Comparison of ENCODE assay signal across 10 mouse cellular contexts in genomic region chr4:143120008-143120407, GRCm38 (mm10).
DNase-seq lines count a peak whose midpoint lies in the region; ATAC-seq lines count a peak whose summit lies in the region.
"Had no signal": no experiment of that assay in that cellular context is flagged by ENCODE, and none has a peak within 500 bp of the region (broad histone marks: within the 10 kb centered on the region; RNA-seq: fewer than 3 reads in every experiment).

No protein-coding gene starts in this region.

- H3K36me3 ChIP-seq in embryonic facial prominence, embryonic 15.5 days = peaks cover 4% of the 10 kb centered on the region; the same call in 1 of the 2 replicates
- peaks cover 31% of the 10 kb centered on the region for H3K36me3 ChIP-seq in embryonic facial prominence, embryonic 10.5 days (replicated peaks)

- no peaks in the 10 kb centered on the region for H3K27me3 ChIP-seq in embryonic facial prominence, embryonic 15.5 days
- no peaks in the 10 kb centered on the region for H3K27me3 ChIP-seq in embryonic facial prominence, embryonic 10.5 days (replicated peaks; ENCODE audit: low read depth, poor library complexity, severe bottlenecking)

- intact Hi-C loops in left cerebral cortex, postnatal 14 days (cut with DNase I) = no loop called here

- DNase-seq in embryonic facial prominence, embryonic 10.5 days (ENCODE audit: low spot score) = no peak
- peak; percentile 56 for DNase-seq in layer of hippocampus, adult 9-11 months
- DNase-seq in layer of hippocampus, adult 9-10 months (ENCODE audit: low spot score) = no peak
- peak; percentile 74 for DNase-seq in brain, adult 2 months (ENCODE audit: low read depth, low spot score)
- peak; percentile 56 for DNase-seq in fibroblast of lung, adult 2 months (ENCODE audit: low read depth)
- DNase-seq in left cerebral cortex, postnatal 14 days (ENCODE audit: low spot score in 2 of 2) = no peak

- peaks cover 17% of the 10 kb centered on the region; the same call in 1 of the 2 replicates for H3K4me1 ChIP-seq in embryonic facial prominence, embryonic 15.5 days
- H3K4me1 ChIP-seq in embryonic facial prominence, embryonic 10.5 days = no peaks in the 10 kb centered on the region

- no peak overlapping the region for H3K27ac ChIP-seq in embryonic facial prominence, embryonic 15.5 days (replicated peaks)
- H3K27ac ChIP-seq in embryonic facial prominence, embryonic 10.5 days (replicated peaks) = no peak overlapping the region
- H3K27ac ChIP-seq: limb, embryonic 10.5 days had no signal

- no peak overlapping the region for H3K4me3 ChIP-seq in embryonic facial prominence, embryonic 15.5 days (replicated peaks)
- H3K4me3 ChIP-seq in embryonic facial prominence, embryonic 10.5 days = no peak overlapping the region
- H3K4me3 ChIP-seq: limb, embryonic 10.5 days had no signal

- no peak overlapping the region for H3K4me2 ChIP-seq in embryonic facial prominence, embryonic 15.5 days (replicated peaks)

- WGBS in embryonic facial prominence, embryonic 15.5 days = 63% methylated on average over 8 of the region's 8 CpGs
- WGBS in embryonic facial prominence, embryonic 10.5 days = 93% methylated on average over 8 of the region's 8 CpGs

- ATAC-seq in embryonic facial prominence, embryonic 15.5 days (ENCODE audit: insufficient number of reproducible peaks, low FRiP score, low TSS enrichment, low read depth) = peak; percentile 29; the same call in 1 of the 2 replicates
- ATAC-seq in monocyte, adult 5-6 weeks (replicated peaks; ENCODE audit: insufficient number of reproducible peaks, low FRiP score, low TSS enrichment, poor library complexity, severe bottlenecking) = no peak
- ATAC-seq: lung, postnatal 0 days had no signal

- no peak overlapping the region for H3K9ac ChIP-seq in embryonic facial prominence, embryonic 15.5 days

- no peaks in the 10 kb centered on the region for H3K9me3 ChIP-seq in embryonic facial prominence, embryonic 15.5 days (replicated peaks)
- H3K9me3 ChIP-seq in embryonic facial prominence, embryonic 10.5 days = no peaks in the 10 kb centered on the region
- H3K9me3 ChIP-seq: limb, embryonic 10.5 days had no signal

Comparison
In these comparisons a context has a peak if more than half of its experiments do, and no peak if none do; other contexts are left out.
1. DNase-seq: peak in layer of hippocampus, adult 9-11 months (single experiment), brain, adult 2 months (single experiment) and fibroblast of lung, adult 2 months (single experiment); none in embryonic facial prominence, embryonic 10.5 days (single experiment), layer of hippocampus, adult 9-10 months (single experiment) and left cerebral cortex, postnatal 14 days (0 of 2).